Mouse (Mus musculus): ENCODE measurements around the gene Slc38a2. TPM values are rescaled to one million over a fixed set of nuclear protein-coding genes. Genes with fewer than 3 reads are reported as not detected.

Gene Slc38a2
- polyA plus RNA-seq (2014; fragmentation: Illumina TruSeq; extraction: RNeasy Lipid Tissue Mini Kit (QIAGEN cat#74804); ENCODE audit: low read depth, low replicate concordance): 118 TPM

GRCm38 (mm10) chr15:96699521-96700511 is at the start of gene Slc38a2:
TSS of gene Slc38a2 (minus strand) at chr15:96699730.

GRCm38 (mm10) chr15:96642436-96643405 is 56.8 kb downstream of the Slc38a2 start, which contains the start of gene Slc38a1:
TSS of gene Slc38a1 (minus strand) at chr15:96642913.

Other genes starting within 250 kb of the Slc38a2 start
- gene Scaf11, start 238.9 kb downstream of the Slc38a2 start, polyA plus RNA-seq (2014; fragmentation: Illumina TruSeq; extraction: RNeasy Lipid Tissue Mini Kit (QIAGEN cat#74804); ENCODE audit: low read depth, low replicate concordance): 34.5 TPM
- 11.8 TPM for gene Slc38a1, start 56.8 kb downstream of the Slc38a2 start, polyA plus RNA-seq (2014; fragmentation: Illumina TruSeq; extraction: RNeasy Lipid Tissue Mini Kit (QIAGEN cat#74804); ENCODE audit: low read depth, low replicate concordance)